Mouse (Mus musculus) lung, postnatal 4 days (tissue): ENCODE measurements at regions not wholly inside any gene's neighbourhood (a gene's known extent, or its start where the extent isn't known, plus 50 kb on each side); places are given as distances from the start of the nearest gene placed in this dataset.
A peak's percentile ranks its signal among the peaks of the same experiment; 100 is the strongest.

Experiments
- DNase-seq, 2 experiments: peaks; one replicate each; pipeline ENCODE4 v3.0.0; 2021

- DNase-seq: no peak
Measured at GRCm38 (mm10) chr1:56453756-56454155, 183.5 kb downstream of the Hsfy2 start.

GRCm38 (mm10) chr1:56442835-56443234 lies 194.4 kb downstream of the Hsfy2 start:
- DNase-seq: no peak

GRCm38 (mm10) chr1:56406786-56407185 lies 230.4 kb downstream of the Hsfy2 start:
- DNase-seq: no peak

DNA sequence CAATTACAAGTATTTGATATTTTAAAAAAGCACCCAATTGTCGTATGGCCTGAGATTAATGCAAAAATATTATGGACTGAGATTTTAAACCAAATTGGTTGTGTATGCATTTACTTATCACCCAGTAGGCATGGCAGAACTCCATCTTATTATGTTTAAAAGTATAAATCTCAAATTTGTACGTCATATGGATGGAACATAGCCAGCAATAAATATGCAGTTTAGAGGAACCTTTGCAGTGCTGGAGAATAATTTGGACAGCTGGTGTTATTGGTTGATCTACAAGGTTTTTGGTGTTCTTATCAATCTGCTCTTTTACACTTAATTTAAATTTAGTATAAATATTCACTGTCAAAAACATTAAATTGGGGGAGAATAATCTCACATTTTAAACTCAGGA lies 233.9 kb downstream of the Hsfy2 start:
- DNase-seq: no peak

- no peak for DNase-seq
Measured at GRCm38 (mm10) chr1:56395832-56396231, 241.4 kb downstream of the Hsfy2 start.

DNA sequence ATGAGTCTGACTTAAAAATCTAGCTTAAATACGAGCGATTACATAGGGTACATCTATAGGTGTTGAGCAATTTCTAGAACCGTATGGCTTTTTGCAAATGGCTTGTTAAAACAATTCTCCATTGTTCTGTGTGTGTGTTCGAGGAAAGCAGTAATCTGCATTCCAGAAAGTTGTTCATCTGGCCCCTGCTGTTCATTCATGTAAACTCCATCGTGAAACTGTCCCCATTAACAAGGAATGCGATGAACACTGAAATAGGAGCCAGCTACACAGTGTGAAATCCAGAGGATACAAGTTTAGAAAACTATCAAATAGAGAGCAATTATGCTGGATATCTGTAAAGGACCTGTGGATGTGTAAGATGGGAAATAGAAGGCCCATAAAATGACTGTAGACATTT lies 250.1 kb downstream of the Hsfy2 start:
- DNase-seq: no peak

DNA sequence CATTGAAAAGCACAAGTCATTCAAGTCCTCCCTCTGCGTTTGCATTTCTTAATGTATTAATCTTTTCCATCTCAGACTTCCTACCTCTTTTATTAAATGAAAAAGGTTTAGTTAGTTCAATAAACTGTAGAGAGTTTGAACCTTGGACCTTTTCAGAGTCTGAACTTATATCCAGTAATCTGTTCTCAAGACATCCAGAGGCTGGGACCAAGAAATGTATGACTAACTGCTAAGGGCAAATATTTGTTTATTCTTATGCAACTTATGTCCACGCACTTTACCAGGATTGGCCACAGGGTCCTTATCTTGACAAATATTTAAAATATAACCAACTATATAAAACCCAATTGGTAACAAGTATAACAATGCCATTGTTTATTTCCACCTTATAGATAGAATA lies 270.9 kb downstream of the Hsfy2 start:
- DNase-seq: no peak

DNA sequence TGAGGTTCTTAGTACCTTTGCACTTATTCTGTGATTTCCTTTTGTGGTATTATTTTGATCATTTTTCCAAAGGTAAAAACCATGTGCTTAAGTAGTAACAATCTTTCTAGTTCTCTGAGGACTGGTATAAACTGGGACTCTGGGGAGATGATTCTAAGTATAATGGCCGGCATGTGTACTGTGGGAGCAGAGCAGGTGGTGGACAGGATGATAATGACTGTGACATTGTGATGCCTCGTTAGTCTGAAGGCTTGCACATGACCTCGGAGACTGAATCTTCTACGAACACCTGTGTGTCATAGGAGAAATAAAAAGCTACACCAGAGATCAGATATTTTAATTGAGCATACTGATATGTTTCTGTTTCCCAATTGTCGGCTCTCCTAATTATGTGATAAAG lies 276.4 kb downstream of the Hsfy2 start:
- no peak for DNase-seq

DNA sequence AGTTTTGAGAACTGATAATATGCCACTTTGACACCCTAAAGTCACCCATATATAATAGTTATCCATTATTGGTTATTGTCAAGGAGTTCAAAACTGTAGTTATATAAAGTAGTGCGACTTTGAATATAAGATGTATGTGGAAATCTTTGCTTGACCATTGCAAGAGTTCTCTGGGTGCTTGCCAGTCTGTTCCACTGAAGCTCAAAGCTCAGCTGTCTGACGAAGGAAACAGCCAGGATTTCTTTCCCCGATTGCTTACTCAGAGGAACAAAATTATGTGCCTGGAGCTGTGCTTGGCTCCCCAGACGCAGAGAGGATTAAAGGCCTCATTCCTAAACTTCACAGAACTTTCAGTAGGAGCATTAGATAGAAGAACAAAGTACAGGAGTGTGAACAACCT lies 290.6 kb downstream of the Hsfy2 start:
- peak in 1 of 2 experiments; percentile 18 for DNase-seq

DNA sequence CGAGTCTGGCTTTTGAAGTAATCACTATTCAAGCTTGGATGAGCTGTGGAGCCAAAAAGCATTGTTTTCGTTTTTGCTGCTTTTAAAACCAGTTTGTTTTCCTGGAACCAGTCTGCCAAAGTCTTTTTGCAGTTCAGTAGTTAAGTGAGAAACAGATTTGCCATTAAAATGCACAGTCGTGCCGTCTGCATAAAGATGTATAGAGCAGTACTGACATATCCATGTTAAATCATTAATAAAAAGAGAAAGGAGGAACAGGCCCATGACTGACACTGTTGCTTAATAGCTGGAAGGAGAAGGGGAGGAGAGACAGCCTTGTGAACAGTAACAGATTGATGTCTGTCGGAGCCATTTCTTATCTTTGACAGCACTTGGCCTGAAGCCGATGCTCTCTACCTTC lies 292.3 kb downstream of the Hsfy2 start:
- no peak for DNase-seq

- no peak for DNase-seq
Measured at GRCm38 (mm10) chr1:56327381-56327780, 309.9 kb downstream of the Hsfy2 start.

GRCm38 (mm10) chr1:56308586-56308985 lies 328.6 kb downstream of the Hsfy2 start:
- DNase-seq: no peak

- DNase-seq: no peak
Measured at GRCm38 (mm10) chr1:56294391-56294790, 342.8 kb downstream of the Hsfy2 start.

DNA sequence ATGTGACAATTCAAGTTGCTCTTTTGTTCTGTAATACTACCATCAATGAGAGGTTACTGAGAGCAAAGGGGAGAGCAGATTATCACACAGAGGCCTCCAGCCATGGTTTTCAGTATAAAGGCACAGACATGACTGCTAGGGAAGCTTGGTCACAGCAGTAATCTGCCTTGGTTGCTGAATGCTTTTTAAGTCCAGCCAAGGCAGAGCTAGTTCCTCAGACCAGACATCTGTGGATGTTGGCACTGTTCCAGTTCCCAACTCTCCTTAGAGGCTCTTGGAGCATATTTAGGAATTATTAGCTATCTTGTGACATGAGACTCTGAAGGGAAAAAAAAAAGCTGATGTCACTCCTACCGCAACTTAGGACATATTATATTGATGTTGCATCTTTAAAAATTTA lies 347.5 kb downstream of the Hsfy2 start:
- DNase-seq: no peak

DNA sequence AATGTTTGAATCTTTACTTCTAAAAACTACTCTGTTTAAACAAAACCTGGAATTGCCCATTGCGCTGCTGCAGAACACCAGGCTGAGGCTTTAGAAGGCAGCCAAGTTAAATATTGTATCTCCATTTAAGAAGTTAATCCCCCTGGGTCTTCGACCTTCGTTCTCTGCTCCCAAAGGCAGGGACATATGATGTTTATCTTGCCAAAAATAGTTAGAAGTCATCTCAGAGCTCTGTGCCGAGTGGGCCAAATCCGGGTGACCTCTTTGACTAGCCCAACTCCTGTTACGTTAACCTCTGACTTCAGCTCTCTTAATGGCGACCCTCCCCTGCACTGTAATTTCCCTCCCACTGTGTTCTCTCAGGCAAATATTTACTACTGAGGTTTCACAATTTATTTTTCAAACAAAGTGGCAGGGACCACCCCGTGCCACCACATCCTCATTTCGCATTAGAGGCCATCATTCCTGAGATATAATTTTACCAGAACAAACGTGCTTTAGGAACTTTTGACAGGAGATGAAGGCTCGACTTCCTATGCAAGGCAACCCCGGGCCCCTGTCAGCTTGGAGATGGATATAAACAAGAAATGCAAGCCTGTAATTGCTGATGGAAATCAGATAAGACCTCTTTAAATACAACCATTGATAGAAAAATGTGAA lies 350.7 kb downstream of the Hsfy2 start:
- no peak for DNase-seq

DNA sequence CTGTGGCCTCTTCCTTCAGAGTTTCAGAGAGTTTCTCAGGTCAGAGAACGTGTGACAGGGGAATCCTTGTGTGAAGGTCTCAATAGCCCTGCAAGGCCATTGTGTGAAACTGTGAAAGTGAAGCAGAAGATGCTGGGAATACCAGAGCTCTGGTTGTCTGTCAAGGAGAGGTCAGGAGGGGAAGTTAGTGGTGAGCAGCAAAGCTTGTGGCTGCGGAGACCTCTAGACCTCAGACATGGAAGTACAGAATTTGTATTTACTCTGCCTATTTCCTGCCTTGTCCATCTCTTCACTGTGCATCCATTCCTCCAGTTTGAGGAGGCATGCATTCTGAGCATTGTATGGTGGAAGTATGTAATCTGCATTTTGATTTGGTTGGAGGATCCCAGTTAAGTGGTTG lies 375.5 kb downstream of the Hsfy2 start:
- no peak for DNase-seq

DNA sequence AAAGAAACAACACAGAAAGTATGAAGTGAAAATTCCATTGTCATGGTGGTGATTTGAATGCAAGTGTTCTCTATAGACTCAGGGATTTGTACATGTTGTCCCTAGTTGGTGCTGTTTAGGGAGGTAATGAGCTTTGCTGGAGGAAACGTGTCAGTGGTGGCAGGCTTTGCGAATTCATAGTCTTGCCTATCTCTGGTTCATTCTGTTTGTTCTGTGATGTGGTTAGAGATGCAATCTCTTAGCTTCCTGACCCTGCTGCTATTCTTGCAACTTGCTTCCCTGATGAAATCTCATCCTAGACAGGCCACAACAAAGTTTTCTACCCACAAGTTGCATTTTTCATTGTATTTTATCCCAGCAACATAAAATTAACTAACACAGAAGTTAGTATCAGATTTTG lies 376.5 kb downstream of the Hsfy2 start:
- DNase-seq: no peak

DNA sequence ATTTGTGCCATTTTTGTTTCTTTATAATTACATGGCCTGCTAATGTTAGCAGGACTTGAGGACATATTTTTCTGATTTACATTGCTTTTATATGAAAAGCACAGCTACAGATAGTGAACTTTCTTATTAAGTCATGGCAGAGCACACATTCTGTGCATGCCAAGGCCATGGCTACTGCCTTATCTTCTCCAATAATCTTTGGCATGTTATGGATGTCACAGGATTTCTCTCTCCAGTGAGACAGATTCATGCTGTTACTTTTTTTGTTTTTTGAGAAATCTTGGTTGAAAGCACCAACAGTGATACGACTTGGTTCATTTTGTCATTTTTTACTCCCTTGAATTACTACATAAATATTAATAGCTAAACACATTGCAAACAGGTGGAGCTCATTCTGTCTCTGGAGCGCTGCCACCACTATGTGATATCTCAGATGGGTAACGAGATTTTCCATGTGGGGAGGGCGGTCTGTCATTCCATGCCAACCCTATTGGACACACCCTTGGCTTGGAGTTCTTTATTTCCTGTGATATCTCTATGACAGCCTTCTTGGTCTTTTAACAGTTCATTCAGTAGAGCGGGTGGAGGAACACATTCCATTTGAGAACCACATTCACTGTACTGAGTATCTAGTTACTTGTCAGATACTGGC lies 380.3 kb downstream of the Hsfy2 start:
- DNase-seq: no peak

- DNase-seq: no peak
Measured at GRCm38 (mm10) chr1:56239686-56240085, 397.5 kb downstream of the Hsfy2 start.

- DNase-seq: no peak
Measured at GRCm38 (mm10) chr1:56226314-56227008, 410.8 kb downstream of the Hsfy2 start.

DNA sequence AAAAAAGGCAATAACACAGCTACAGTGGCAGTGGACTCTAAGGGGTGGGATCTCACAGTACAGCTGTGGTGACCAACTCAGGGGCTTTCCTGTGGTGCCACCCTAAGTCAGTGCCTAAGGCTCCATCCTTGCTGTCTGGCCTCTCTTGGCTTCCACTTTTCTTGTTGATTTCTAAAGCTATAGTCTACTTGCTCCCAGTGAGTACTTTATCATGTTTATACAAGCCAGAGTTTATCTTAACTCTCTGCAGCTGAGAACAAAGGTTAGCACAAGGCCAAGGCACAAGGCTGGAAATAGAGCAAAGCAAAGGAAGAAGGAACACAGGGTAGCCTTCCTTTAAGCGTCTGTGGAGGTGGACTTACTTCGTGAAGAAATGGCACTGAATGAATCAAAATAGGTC lies 417.5 kb downstream of the Hsfy2 start:
- DNase-seq: no peak

GRCm38 (mm10) chr1:56210712-56211371 lies 426.4 kb downstream of the Hsfy2 start:
- no peak for DNase-seq

DNA sequence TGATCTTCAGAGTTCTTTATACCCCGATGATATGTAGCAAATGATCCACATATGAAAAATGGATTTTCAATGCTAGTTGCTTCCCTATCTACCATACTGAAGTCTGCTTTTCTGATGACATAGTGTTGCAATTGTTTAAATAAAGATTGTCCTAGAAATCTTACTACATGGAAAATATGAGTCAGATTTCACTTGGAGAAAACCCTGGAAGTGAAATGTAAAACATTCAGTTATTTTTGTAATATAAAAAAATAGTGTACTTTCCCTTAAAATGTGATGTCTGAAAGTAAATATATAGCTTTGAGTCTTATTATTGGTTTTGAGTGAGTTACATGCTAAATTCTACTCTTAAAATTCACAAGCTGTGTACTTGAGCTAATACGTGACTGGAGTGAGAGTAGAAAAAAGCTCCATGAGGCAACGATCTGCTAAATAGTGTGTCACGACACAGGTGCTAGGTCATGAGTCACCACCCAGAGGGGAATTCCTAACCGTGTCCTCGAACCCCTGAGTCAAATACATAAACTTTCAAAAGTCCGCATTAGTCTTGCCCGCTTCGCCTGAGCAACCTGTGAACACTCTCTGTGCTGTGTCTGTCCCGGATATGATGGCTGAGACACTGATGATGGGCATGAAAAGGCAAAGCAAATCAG lies 430.5 kb downstream of the Hsfy2 start:
- no peak for DNase-seq
